Mouse (Mus musculus) ovary, postnatal 36 days (tissue): Measurements from ENCODE around the gene Tsc22d1.

Source experiments
- DNase-seq: peaks from one replicate; pipeline ENCODE4 v3.0.0; 2022; ENCODE audit warnings: low spot score, mixed read lengths

Gene Tsc22d1

GRCm38 (mm10) chr14:76442160-76442559 lies 27.4 kb downstream of the Tsc22d1 start:
- no peak for DNase-seq

- no peak for DNase-seq
Measured at GRCm38 (mm10) chr14:76448987-76449386, 34.2 kb downstream of the Tsc22d1 start.

GRCm38 (mm10) chr14:76451011-76451410 lies 36.2 kb downstream of the Tsc22d1 start:
- DNase-seq: no peak

GRCm38 (mm10) chr14:76452751-76453360 lies 38.1 kb downstream of the Tsc22d1 start:
- no peak for DNase-seq

GRCm38 (mm10) chr14:76454673-76455072 lies 39.9 kb downstream of the Tsc22d1 start:
- no peak for DNase-seq

GRCm38 (mm10) chr14:76455159-76455558 lies 40.4 kb downstream of the Tsc22d1 start:
- no peak for DNase-seq

GRCm38 (mm10) chr14:76457696-76458095 lies 42.9 kb downstream of the Tsc22d1 start:
- no peak for DNase-seq

GRCm38 (mm10) chr14:76460181-76460580 lies 45.4 kb downstream of the Tsc22d1 start:
- no peak for DNase-seq

- no peak for DNase-seq
Measured at GRCm38 (mm10) chr14:76461182-76461775, 46.5 kb downstream of the Tsc22d1 start.

GRCm38 (mm10) chr14:76463414-76464098 lies 48.8 kb downstream of the Tsc22d1 start:
- DNase-seq: no peak

- no peak for DNase-seq
Measured at GRCm38 (mm10) chr14:76464967-76465366, 50.2 kb downstream of the Tsc22d1 start.

- peak; percentile 77 for DNase-seq
Measured at GRCm38 (mm10) chr14:76466641-76467323, 52.0 kb downstream of the Tsc22d1 start.

GRCm38 (mm10) chr14:76467932-76468331 lies 53.2 kb downstream of the Tsc22d1 start:
- no peak for DNase-seq

- no peak for DNase-seq
Measured at GRCm38 (mm10) chr14:76471301-76471700, 56.5 kb downstream of the Tsc22d1 start.

- no peak for DNase-seq
Measured at GRCm38 (mm10) chr14:76472487-76472886, 57.7 kb downstream of the Tsc22d1 start.

GRCm38 (mm10) chr14:76473404-76473803 lies 58.6 kb downstream of the Tsc22d1 start:
- no peak for DNase-seq

GRCm38 (mm10) chr14:76474165-76474564 lies 59.4 kb downstream of the Tsc22d1 start:
- no peak for DNase-seq

- DNase-seq: no peak
Measured at GRCm38 (mm10) chr14:76476770-76477169, 62.0 kb downstream of the Tsc22d1 start.

- no peak for DNase-seq
Measured at GRCm38 (mm10) chr14:76478076-76478475, 63.3 kb downstream of the Tsc22d1 start.

- DNase-seq: no peak
Measured at GRCm38 (mm10) chr14:76478616-76479015, 63.9 kb downstream of the Tsc22d1 start.

- no peak for DNase-seq
Measured at GRCm38 (mm10) chr14:76479867-76480266, 65.1 kb downstream of the Tsc22d1 start.

GRCm38 (mm10) chr14:76480507-76480906 lies 65.7 kb downstream of the Tsc22d1 start:
- DNase-seq: no peak

GRCm38 (mm10) chr14:76483701-76484100 lies 68.9 kb downstream of the Tsc22d1 start:
- DNase-seq: no peak
